Mouse (Mus musculus) stomach, embryonic 16.5 days (tissue): Measurements from ENCODE around the gene Ly86. TPM values are rescaled to one million over a fixed set of nuclear protein-coding genes. Genes with fewer than 3 reads are reported as not detected.

Experiments used
- ATAC-seq: fragments of 200-750 bp; cut with Nextera tagmentation; 2 replicates; pipeline ENCODE4 v1.8.0; 2017; ENCODE audit warnings: moderate number of reproducible peaks, moderate TSS enrichment; ENCODE audit not compliant: insufficient read depth, low FRiP score
- H3K27ac ChIP-seq: fragments of 300-500 bp; sonication (generic); 2 replicates; pipeline ENCODE4 v1.5.1; 2014; ENCODE audit warnings: low read length
- H3K27me3 ChIP-seq: fragments of 300-500 bp; sonication (generic); 2 replicates; pipeline ENCODE4 v1.6.1; 2014; ENCODE audit warnings: low read length, control low read depth, mixed read lengths; ENCODE audit not compliant: control insufficient read depth, insufficient read depth
- H3K36me3 ChIP-seq: fragments of 300-500 bp; sonication (generic); 2 replicates; pipeline ENCODE4 v1.6.1; 2014; ENCODE audit warnings: low read length; ENCODE audit not compliant: control insufficient read depth, insufficient read depth
- H3K4me1 ChIP-seq: fragments of 300-500 bp; sonication (generic); 2 replicates; pipeline ENCODE4 v1.6.1; 2014; ENCODE audit warnings: low read length, control low read depth, mixed read lengths; ENCODE audit not compliant: control insufficient read depth, insufficient read depth
- H3K4me2 ChIP-seq: fragments of 300-500 bp; sonication (generic); 2 replicates; pipeline ENCODE4 v1.6.1; 2014; ENCODE audit warnings: low read depth, low read length, mixed read lengths
- H3K4me3 ChIP-seq: fragments of 300-500 bp; sonication (generic); replicated peaks from 2 replicates; pipeline ENCODE4 v1.5.1; 2014; ENCODE audit warnings: mild to moderate bottlenecking, low read length
- H3K9ac ChIP-seq: fragments of 300-500 bp; sonication (generic); 2 replicates; pipeline ENCODE4 v1.6.1; 2014; ENCODE audit warnings: low read length
- H3K9me3 ChIP-seq: fragments of 300-500 bp; sonication (generic); replicated peaks from 2 replicates; pipeline ENCODE4 v1.6.1; 2016; ENCODE audit warnings: low read length, control low read depth; ENCODE audit not compliant: control insufficient read depth
- WGBS: fragments of 180-500 bp; shearing (Covaris S2); extraction: QIAGEN DNeasy Blood & Tissue Kit; methylation state at CpG from one replicate; pipeline ENCODE4 v1.1.7; 2014; 5-methylcytosine and 5-hydroxymethylcytosine counted together
- polyA plus RNA-seq: library from polyadenylated mRNA; unstranded; fragments of >200 nt; fragmentation: Nextera tagmentation; extraction: Ambion mirVana; gene quantifications from 2 replicates; pipeline ENCODE4 v1.2.1, GENCODE M21; 2015

Gene Ly86
- polyA plus RNA-seq: 10.1 and 10.2 TPM in 2 replicates

DNA sequence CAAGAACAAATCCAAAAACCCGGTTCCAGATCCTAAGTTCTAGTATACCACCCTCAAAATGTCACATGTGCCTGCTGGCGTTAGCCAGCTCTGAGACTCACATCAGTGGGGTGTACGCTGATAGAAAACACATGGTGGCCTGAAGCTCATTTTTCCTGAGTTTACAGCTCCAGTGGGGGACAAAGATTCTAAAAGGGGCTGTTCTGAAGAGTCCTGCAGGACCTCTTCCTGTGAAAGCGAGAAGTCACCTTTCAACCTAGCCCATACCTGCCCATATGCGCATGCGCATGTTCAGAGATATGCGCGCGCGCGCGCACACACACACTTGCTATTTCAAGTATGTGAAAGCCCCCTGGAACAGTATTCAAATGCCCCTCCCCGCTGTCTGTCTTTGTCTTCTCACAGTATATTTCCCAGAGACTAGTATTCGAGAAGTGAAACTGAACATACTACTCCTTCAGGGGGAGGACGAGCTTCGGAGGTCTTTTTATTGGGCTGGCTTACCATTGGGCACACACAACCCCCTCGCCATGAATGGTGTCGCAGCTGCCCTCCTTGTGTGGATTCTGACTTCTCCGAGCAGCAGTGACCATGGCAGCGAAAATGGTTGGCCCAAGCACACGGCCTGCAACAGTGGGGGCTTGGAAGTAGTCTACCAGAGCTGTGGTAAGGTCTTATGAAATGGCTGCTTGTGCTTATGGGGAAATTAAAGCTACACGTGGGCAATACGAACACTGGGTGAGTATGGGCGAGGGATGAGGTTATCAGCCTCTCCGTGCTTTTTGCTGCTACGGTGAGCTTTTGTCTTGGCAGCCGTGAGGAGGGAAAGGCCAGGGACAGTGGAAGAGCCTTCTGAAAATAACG, at the start of gene Ly86:
TSS of gene Ly86 (plus strand) at position 300 of the 864 bp plus-strand sequence.
- WGBS: 89% methylated on average over 28 of the region's 28 CpGs
- H3K27ac ChIP-seq: no peak within 1 kb of the TSS; the same call in 1 of the 2 replicates
- ATAC-seq: no peak

DNA sequence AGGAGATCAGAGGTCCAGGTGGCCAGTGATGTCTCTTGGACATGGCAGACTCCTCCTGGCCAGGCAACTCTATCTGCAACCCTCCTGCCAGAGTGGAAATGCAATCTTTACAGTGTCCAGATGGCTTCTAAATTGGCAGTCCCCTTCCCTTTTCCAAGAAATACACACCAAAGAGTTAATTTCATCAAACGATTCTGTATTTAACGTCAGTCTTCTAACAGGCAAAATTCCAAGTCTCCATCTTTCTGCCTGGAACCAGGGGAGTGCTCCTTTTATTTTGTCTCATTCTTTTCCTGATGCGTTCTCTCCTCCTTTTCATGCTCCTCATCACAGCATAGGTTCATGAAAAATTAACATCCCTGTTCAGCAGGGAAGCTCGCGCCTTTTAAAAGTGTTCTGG, 47.1 kb upstream of the Ly86 start:
- 63% methylated on average over 5 of the region's 5 CpGs for WGBS
- H3K4me3 ChIP-seq: no peak overlapping the region
- no peaks in the 10 kb centered on the region for H3K36me3 ChIP-seq
- no peak overlapping the region for H3K9ac ChIP-seq
- H3K4me1 ChIP-seq: no peaks in the 10 kb centered on the region
- no peaks in the 10 kb centered on the region for H3K27me3 ChIP-seq
- H3K4me2 ChIP-seq: no peak overlapping the region
- no peaks in the 10 kb centered on the region for H3K9me3 ChIP-seq
- no peak for ATAC-seq
- H3K27ac ChIP-seq: no peak overlapping the region

More for the DNA sequence above, at the start of gene Ly86:
- Histone ChIP-seq H3K36me3 (no peaks in the 10 kb centered on the region), H3K9me3 (no peaks in the 10 kb centered on the region), H3K4me1 (no peaks in the 10 kb centered on the region), H3K9ac (no peak within 1 kb of the TSS), H3K27me3 (no peaks in the 10 kb centered on the region), H3K4me3 (no peak within 1 kb of the TSS), H3K4me2 (no peak within 1 kb of the TSS)

DNA sequence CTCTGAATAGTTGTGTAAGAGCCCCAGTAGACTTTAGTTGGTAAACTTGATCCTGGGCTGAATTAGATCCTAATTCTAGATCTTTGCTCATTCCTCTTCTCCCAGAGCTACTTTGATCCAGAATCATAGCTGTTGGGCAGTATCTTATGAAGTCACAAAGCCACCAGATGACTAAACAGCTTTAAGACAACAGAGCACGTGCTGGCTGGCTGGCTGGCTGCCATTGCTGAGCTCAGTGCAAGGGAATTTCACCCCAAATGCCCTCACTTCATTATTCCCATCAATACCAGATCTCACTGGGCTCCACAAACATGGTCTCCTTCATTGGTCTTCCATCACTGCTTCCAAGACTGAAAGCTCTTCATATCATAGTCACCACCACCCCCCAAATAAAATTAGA, 46.2 kb upstream of the Ly86 start:
- ATAC-seq: no peak
- Histone ChIP-seq H3K4me1 (no peaks in the 10 kb centered on the region), H3K4me2 (no peak overlapping the region), H3K9ac (no peak overlapping the region), H3K27me3 (no peaks in the 10 kb centered on the region), H3K36me3 (no peaks in the 10 kb centered on the region), H3K4me3 (no peak overlapping the region), H3K9me3 (no peaks in the 10 kb centered on the region), H3K27ac (no peak overlapping the region)
- 19% methylated on average over 1 of the region's 1 CpGs for WGBS

DNA sequence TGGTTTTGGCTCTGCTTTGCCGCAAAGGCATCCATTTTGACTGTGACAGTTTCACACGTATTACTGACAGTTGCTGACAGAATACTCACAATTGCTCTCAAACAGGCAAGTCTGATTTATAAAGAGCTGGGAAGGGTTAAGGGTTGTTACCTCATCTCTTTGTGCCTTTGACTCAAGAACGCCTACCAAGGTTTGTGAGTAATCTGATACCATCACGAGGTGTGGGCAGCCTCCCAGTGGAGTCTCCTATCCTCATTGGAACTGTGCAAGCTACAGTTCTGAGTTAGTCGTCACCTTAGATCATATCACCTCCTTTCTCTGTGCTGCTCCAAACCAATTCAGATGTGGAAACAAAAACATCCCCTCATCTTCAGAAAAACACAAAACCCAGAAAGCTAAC, 42.1 kb upstream of the Ly86 start:
- no peak for ATAC-seq
- H3K4me2 ChIP-seq: no peak overlapping the region
- no peaks in the 10 kb centered on the region for H3K27me3 ChIP-seq
- H3K27ac ChIP-seq: no peak overlapping the region
- H3K4me3 ChIP-seq: no peak overlapping the region
- H3K9me3 ChIP-seq: no peaks in the 10 kb centered on the region
- no peaks in the 10 kb centered on the region for H3K4me1 ChIP-seq
- H3K36me3 ChIP-seq: no peaks in the 10 kb centered on the region
- 43% methylated on average over 5 of the region's 5 CpGs for WGBS
- H3K9ac ChIP-seq: no peak overlapping the region

DNA sequence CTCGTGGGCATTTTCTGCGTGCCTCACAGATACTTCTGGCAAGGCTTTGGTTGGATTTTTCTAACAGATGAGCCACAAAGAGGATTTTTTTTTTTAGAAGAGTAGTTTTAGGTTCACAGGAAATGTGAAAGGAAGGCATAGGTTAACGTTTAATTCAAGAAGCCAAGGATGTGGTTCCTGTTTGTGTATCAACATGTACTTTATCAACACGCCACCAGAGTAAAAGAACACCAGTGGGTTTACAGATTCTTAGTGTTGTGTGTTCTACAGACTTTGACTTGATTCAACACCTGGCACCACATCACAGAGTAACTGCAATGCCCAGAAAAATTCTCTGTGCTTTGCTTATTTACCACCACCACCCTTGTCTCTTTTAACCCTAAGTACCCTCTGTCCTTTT, 37.0 kb upstream of the Ly86 start:
- H3K27ac ChIP-seq: no peak overlapping the region
- H3K36me3 ChIP-seq: no peaks in the 10 kb centered on the region
- no peak overlapping the region for H3K9ac ChIP-seq
- no peak for ATAC-seq
- no peak overlapping the region for H3K4me3 ChIP-seq
- no peak overlapping the region for H3K4me2 ChIP-seq
- H3K9me3 ChIP-seq: no peaks in the 10 kb centered on the region
- peaks cover 3% of the 10 kb centered on the region; the same call in 1 of the 2 replicates for H3K4me1 ChIP-seq
- no peaks in the 10 kb centered on the region for H3K27me3 ChIP-seq
- WGBS: 65% methylated on average over 4 of the region's 4 CpGs

DNA sequence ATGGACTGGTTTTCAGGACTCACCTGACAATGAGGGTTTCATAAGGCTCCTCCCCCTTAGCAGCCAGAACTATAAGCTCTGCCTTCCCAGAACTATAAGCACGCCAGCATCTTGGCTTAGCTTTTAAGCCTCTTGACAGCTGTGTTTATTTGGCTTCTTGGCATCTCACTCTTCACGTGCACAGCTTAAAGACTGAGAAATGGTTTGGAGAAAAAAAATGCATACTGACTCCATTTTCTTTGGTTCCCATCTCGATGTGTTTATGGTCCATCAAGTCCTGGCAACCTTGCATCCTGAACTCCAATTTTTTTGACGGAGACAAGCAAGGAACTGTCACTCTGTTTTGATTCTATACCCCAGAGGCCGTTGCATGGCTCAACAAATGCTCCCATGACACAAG, 35.7 kb upstream of the Ly86 start:
- 44% methylated on average over 5 of the region's 5 CpGs for WGBS
- H3K27ac ChIP-seq: no peak overlapping the region
- ATAC-seq: no peak

DNA sequence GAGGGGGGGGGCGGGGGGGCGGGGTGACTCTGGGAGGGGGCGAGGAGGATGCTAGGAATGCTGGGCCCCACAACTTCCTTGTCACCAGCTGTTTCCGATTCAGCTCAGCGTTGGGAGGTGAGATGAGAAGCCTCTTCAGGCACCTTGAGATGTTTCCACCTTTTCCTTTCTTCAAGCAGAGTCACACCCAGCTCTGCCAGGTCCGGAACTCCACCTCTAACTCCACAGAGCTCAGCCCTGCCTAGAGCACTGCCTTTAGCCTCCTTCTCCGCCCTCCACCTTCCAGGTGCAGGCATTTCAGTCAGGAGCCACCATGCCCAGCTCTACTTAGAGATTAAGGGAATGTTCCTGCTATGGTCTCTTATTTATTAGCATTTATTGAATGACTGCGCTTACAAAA, 34.7 kb upstream of the Ly86 start:
- no peak for ATAC-seq
- peaks cover 3% of the 10 kb centered on the region; the same call in 1 of the 2 replicates for H3K4me1 ChIP-seq
- H3K4me2 ChIP-seq: no peak overlapping the region
- H3K27ac ChIP-seq: no peak overlapping the region
- no peaks in the 10 kb centered on the region for H3K36me3 ChIP-seq
- no peak overlapping the region for H3K9ac ChIP-seq
- 0 out of 2 replicates have a peak, but pooled peaks cover 4% of the 10 kb centered on the region for H3K27me3 ChIP-seq
- 51% methylated on average over 7 of the region's 8 CpGs for WGBS
- no peak overlapping the region for H3K4me3 ChIP-seq
- no peaks in the 10 kb centered on the region for H3K9me3 ChIP-seq

More for the DNA sequence above, 35.7 kb upstream of the Ly86 start:
- H3K4me1 ChIP-seq: peaks cover 3% of the 10 kb centered on the region; the same call in 1 of the 2 replicates
- no peaks in the 10 kb centered on the region for H3K36me3 ChIP-seq
- no peak overlapping the region for H3K9ac ChIP-seq
- H3K4me2 ChIP-seq: no peak overlapping the region
- no peaks in the 10 kb centered on the region for H3K9me3 ChIP-seq
- H3K4me3 ChIP-seq: no peak overlapping the region
- H3K27me3 ChIP-seq: 0 out of 2 replicates have a peak, but pooled peaks cover 4% of the 10 kb centered on the region

DNA sequence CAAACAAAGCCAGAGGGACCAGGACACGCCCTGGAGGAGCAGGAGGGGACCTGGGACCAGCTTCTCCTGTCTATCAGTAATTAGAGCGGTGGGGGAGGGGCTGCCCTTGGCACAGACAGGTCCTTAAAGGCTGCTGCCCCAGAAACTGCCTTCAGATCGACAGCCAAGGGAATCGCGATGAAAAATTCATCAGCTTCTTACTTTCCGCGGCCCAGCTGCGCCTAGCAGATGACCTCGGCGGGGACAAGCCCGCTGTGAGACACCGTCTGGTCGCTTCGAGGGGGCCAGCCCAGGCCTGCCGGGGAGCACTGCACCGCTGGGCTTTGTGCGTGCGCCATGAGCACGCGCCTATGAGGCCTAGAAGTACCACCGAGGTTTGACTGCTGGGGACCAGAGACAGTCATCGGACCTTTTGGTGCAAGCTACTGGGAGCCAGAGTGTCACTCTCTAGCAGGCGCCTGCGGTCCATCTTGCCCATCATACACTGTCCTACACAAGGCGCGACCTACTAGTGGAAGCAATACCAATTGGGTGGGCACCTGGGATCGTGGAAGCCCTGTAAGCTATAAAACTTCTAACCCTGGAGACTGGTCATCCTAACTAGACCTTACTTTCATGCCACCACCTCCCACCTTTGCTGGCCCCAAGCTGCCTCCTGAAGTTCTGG, 33.3 kb upstream of the Ly86 start:
- Histone ChIP-seq H3K36me3 (no peaks in the 10 kb centered on the region), H3K9me3 (no peaks in the 10 kb centered on the region), H3K27ac (no peak overlapping the region), H3K4me1 (peaks cover 3% of the 10 kb centered on the region; the same call in 1 of the 2 replicates), H3K9ac (peak overlapping the region; percentile 71), H3K4me3 (no peak overlapping the region), H3K27me3 (0 out of 2 replicates have a peak, but pooled peaks cover 4% of the 10 kb centered on the region), H3K4me2 (peak overlapping the region; percentile 78)
- WGBS: 33% methylated on average over 27 of the region's 27 CpGs
- peak; percentile 18 for ATAC-seq
